Mouse (Mus musculus) megakaryocyte, embryonic 14.5 days (primary cell): ENCODE measurements around the gene Prps2.

Source experiments
- FLI1 ChIP-seq: IDR thresholded peaks from 2 replicates; pipeline ENCODE4 v1.6.1; 2012; ENCODE audit warnings: low read length, inconsistent platforms, mixed read lengths
- GATA1 ChIP-seq: IDR thresholded peaks from 3 replicates; pipeline ENCODE4 v1.6.1; 2012; ENCODE audit warnings: mixed read lengths, low read length, inconsistent platforms, borderline replicate concordance

GRCm38 (mm10) chrX:167353617-167354016 is 28.9 kb downstream of the Prps2 start:
- no peak for TF ChIP-seq GATA1
- TF ChIP-seq FLI1, result no peak
